Mouse (Mus musculus) forebrain, embryonic 13.5 days (tissue): ENCODE measurements around the gene Tmem44. TPM values are rescaled to one million over a fixed set of nuclear protein-coding genes. Genes with fewer than 3 reads are reported as not detected.

ENCODE experiments used
- ATAC-seq: fragments of 200-750 bp; cut with Nextera tagmentation; 2 replicates; pipeline ENCODE4 v1.8.0; 2017
- H3K27ac ChIP-seq: fragments of 300-500 bp; sonication (generic); 2 replicates; pipeline ENCODE4 v1.5.1; 2015; ENCODE audit warnings: inconsistent platforms, mild to moderate bottlenecking, moderate library complexity
- H3K27me3 ChIP-seq: fragments of 300-500 bp; sonication (generic); 2 replicates; pipeline ENCODE4 v1.6.1; 2015; ENCODE audit warnings: mild to moderate bottlenecking, inconsistent platforms
- H3K36me3 ChIP-seq: fragments of 300-500 bp; sonication (generic); 2 replicates; pipeline ENCODE4 v1.6.1; 2015; ENCODE audit warnings: mild to moderate bottlenecking, inconsistent platforms; ENCODE audit not compliant: poor library complexity, severe bottlenecking
- H3K4me1 ChIP-seq: fragments of 300-500 bp; sonication (generic); 2 replicates; pipeline ENCODE4 v1.6.1; 2015; ENCODE audit warnings: inconsistent platforms
- H3K4me2 ChIP-seq: fragments of 300-500 bp; sonication (generic); 2 replicates; pipeline ENCODE4 v1.6.1; 2015; ENCODE audit warnings: inconsistent platforms, mild to moderate bottlenecking, moderate library complexity
- H3K4me3 ChIP-seq: fragments of 300-500 bp; sonication (generic); 2 replicates; pipeline ENCODE4 v1.5.1; 2015; ENCODE audit warnings: mild to moderate bottlenecking, inconsistent platforms
- H3K9ac ChIP-seq: fragments of 300-500 bp; sonication (generic); 2 replicates; pipeline ENCODE4 v1.6.1; 2015; ENCODE audit warnings: mild to moderate bottlenecking, inconsistent platforms
- H3K9me3 ChIP-seq: fragments of 300-500 bp; sonication (generic); replicated peaks from 2 replicates; pipeline ENCODE4 v1.6.1; 2016; ENCODE audit warnings: inconsistent platforms
- WGBS: fragments of 180-500 bp; shearing (Covaris S2); methylation state at CpG from one replicate; pipeline ENCODE4 v1.1.7; 2015; 5-methylcytosine and 5-hydroxymethylcytosine counted together
- polyA plus RNA-seq: library from polyadenylated mRNA; unstranded; fragments of >200 nt; fragmentation: Nextera tagmentation; extraction: Ambion mirVana; gene quantifications from 2 replicates; pipeline ENCODE4 v1.2.1, GENCODE M21; 2015

The Tmem44 gene
- polyA plus RNA-seq, 1 experiment from 2014 or later: 56.2 TPM

DNA sequence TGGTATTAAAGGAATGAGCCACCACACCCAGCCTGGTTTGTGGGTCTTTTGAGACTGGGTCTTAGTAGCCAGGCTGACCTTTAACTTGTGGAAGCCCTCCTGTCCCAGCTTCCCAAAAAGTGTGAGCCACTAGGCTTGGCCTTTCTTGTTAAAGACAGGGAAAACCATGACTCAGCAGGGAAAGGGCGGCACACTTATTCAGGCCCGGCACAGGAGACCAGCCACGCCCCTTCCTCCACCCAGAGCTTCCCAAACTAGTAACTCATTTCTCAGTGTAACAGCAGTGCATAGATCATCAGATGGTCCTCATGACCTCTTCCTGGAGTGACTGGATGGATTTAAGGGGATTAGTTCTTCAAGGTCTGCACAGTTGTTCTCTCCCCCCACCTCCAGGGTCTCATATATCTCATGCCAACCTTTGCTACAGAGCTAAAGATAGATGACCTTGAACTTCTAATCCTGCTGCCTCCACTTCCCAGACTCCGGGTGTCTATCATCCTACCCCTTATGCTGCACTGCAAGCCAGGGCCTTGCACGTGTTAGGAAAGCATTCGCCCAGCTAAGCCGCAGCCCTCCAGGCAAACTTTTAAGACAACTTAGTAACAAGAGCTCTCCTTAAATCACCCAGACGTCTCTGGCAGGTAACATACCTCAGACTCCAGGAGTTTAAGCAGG, 38.1 kb downstream of the Tmem44 start:
- Histone ChIP-seq H3K9ac (no peak overlapping the region), H3K9me3 (no peaks in the 10 kb centered on the region), H3K36me3 (peaks cover 41% of the 10 kb centered on the region), H3K27ac (no peak overlapping the region), H3K27me3 (no peaks in the 10 kb centered on the region), H3K4me2 (no peak overlapping the region; the same call in 1 of the 2 replicates), H3K4me1 (peaks cover 18% of the 10 kb centered on the region), H3K4me3 (no peak overlapping the region)
- ATAC-seq: no peak
- WGBS: 61% methylated on average over 8 of the region's 8 CpGs

DNA sequence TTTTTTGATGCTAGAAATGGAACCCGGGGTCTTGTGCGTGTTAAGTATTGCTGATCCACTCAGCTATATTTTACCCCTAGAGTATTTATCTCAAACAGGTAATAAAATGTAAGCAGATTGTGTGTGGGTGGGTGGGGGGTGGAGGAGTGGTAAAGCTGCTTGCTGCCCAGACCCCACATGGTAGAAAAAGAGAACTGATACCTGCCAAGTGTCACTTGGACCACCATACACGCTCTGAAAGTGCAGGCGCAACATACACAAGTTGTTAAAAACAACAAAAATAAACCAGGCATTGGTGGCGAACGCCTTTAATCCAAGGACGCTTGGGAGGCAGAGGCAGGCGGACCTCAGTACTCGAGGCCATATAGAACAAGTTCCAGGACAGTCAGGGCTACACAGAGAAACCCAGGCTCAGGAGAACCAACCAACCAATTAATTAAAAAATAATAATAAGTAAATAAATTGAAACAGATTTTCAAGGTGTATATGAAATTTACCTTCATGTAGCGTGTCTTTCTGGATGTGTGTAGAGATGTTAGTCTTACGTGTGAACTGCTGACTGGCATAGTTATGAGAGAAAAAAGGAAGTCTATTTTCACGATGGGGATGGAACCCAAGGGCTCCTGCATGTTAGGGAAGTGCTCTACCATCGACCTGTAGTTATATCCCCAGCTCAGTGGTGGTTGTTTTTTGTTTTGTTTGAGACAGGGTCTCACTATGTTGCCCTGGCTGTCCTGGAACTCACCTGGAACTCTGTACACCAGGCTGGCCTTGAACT, 38.9 kb downstream of the Tmem44 start:
- Histone ChIP-seq H3K27me3 (no peaks in the 10 kb centered on the region), H3K4me1 (peaks cover 18% of the 10 kb centered on the region), H3K9me3 (no peaks in the 10 kb centered on the region), H3K36me3 (peaks cover 34% of the 10 kb centered on the region), H3K9ac (peak overlapping the region; percentile 89), H3K4me2 (peak overlapping the region; percentile 64), H3K27ac (0 out of 2 replicates have a peak overlapping the region, but pooled peaks have one; percentile 91), H3K4me3 (peak overlapping the region; percentile 69)
- ATAC-seq: no peak
- 82% methylated on average over 13 of the region's 13 CpGs for WGBS

DNA sequence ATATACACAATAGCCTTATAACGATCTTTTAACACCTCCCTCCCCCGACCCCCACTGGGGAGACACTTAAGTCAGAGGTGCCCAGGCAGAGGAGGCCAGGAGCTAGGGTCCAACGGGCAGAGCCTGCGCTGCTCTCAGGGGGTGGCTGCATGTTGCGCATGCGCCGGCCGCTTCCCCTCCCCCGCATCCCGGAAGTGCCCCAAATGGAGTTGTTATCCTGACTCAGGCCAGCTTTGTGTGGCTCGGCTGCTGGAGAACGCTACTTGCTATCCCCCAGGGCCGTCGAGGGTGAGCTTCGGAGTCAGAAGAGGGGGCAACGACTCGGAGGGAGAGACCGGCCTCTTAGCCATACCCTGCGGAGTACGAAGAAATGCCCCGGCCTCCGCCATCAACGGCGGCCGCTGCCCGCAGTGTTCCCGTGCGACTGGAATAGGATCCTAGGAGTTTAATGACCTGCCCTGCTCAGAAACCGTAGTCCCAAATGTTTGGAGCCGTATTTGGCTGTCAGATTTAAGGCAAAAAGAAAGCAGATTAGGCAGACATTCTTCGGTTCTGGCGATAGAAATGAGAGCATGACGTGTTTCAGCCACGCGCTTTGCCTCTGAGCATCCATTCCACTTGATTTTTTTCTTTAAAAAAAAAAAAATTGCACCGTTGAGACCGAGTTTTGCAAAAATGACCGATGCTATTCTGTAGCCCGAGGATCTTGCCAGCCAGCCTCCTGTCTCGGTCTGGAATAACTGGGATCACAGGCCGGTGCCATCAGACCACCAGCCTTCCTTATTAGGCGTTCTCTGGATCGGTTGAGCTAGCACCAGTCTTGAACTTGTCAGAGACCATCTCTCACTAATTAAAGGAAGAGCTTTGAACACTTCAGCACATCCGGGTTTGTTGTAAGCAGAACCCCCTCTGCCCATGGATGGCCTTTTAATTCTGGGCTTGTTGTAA, 39.9 kb downstream of the Tmem44 start:
- Histone ChIP-seq H3K4me1 (peaks cover 18% of the 10 kb centered on the region), H3K27me3 (no peaks in the 10 kb centered on the region), H3K27ac (peak overlapping the region; percentile 91), H3K36me3 (peaks cover 28% of the 10 kb centered on the region), H3K4me2 (peak overlapping the region; percentile 64), H3K9ac (peak overlapping the region; percentile 89), H3K4me3 (peak overlapping the region; percentile 69), H3K9me3 (no peaks in the 10 kb centered on the region)
- WGBS: 3% methylated on average over 44 of the region's 44 CpGs
- peak; percentile 96 for ATAC-seq

- peak overlapping the region; percentile 89 for H3K9ac ChIP-seq
- no peaks in the 10 kb centered on the region for H3K9me3 ChIP-seq
- H3K27me3 ChIP-seq: no peaks in the 10 kb centered on the region
- H3K27ac ChIP-seq: peak overlapping the region; percentile 91
- H3K4me3 ChIP-seq: peak overlapping the region; percentile 69
- ATAC-seq: no peak; the same call in 1 of the 2 replicates
- H3K4me1 ChIP-seq: peaks cover 18% of the 10 kb centered on the region
- H3K4me2 ChIP-seq: peak overlapping the region; percentile 64
- 45% methylated on average over 9 of the region's 9 CpGs for WGBS
- peaks cover 21% of the 10 kb centered on the region for H3K36me3 ChIP-seq
Observed at GRCm38 (mm10) chr16:30510091-30510490, 40.6 kb downstream of the Tmem44 start.

- H3K9me3 ChIP-seq: no peaks in the 10 kb centered on the region
- no peaks in the 10 kb centered on the region for H3K27me3 ChIP-seq
- no peak for ATAC-seq
- peaks cover 18% of the 10 kb centered on the region for H3K4me1 ChIP-seq
- 90% methylated on average over 12 of the region's 12 CpGs for WGBS
- no peak overlapping the region for H3K4me3 ChIP-seq
- no peak overlapping the region for H3K27ac ChIP-seq
- peaks cover 17% of the 10 kb centered on the region; the same call in 1 of the 2 replicates for H3K36me3 ChIP-seq
- H3K9ac ChIP-seq: no peak overlapping the region
- no peak overlapping the region for H3K4me2 ChIP-seq
Observed at GRCm38 (mm10) chr16:30509340-30509739, 41.3 kb downstream of the Tmem44 start.

- Histone ChIP-seq H3K4me3 (no peak overlapping the region), H3K9me3 (no peaks in the 10 kb centered on the region), H3K4me1 (peaks cover 18% of the 10 kb centered on the region), H3K27me3 (no peaks in the 10 kb centered on the region), H3K4me2 (no peak overlapping the region), H3K9ac (no peak overlapping the region), H3K27ac (no peak overlapping the region), H3K36me3 (peaks cover 11% of the 10 kb centered on the region; the same call in 1 of the 2 replicates)
- no peak for ATAC-seq
- WGBS: 91% methylated on average over 9 of the region's 9 CpGs
Observed at GRCm38 (mm10) chr16:30508738-30509137, 41.9 kb downstream of the Tmem44 start.

GRCm38 (mm10) chr16:30507120-30507519, 43.5 kb downstream of the Tmem44 start:
- Histone ChIP-seq H3K9me3 (no peaks in the 10 kb centered on the region), H3K9ac (no peak overlapping the region), H3K27ac (no peak overlapping the region), H3K4me2 (no peak overlapping the region), H3K36me3 (no peaks in the 10 kb centered on the region), H3K4me1 (peaks cover 14% of the 10 kb centered on the region), H3K27me3 (peaks cover 3% of the 10 kb centered on the region; the same call in 1 of the 2 replicates), H3K4me3 (no peak overlapping the region)
- ATAC-seq: no peak
- WGBS: 75% methylated on average over 10 of the region's 10 CpGs

DNA sequence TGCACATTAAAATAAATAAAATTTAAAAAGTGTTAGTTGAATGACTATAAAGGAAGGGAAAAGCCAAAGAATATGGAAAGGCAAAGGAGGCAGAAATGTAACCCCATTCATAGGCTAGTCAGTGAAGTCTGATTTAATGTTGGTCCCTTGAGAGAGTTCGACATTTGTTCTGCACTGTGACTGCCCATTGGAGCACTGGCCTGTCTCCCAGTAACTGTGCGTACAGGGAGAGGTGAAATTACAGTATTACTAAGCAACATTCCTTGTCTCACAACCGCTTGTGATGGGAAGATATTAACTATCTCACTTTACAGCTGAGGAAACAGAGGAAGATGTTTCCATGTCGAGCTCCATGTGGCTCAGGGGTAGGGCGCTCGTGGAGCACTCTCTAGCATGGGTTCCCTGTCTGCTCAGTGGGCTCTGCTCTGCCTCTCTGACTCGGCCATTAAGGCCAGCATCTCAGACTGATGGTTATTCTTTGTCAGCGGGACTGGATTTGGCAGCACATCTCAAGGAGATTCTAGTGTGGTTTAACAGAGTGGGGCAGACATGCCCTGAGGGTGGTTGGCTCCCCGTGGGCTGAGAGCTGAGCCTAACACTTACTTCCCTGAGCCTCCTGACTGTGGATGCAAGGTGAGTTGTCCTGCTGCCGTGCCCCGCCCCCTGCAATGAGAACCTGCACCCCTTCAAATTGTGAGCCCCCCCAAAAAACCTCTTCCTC, 45.2 kb downstream of the Tmem44 start:
- H3K4me1 ChIP-seq: 0 out of 2 replicates have a peak, but pooled peaks cover 3% of the 10 kb centered on the region
- ATAC-seq: no peak
- no peak overlapping the region for H3K4me2 ChIP-seq
- WGBS: 75% methylated on average over 11 of the region's 11 CpGs
- no peak overlapping the region for H3K4me3 ChIP-seq
- no peaks in the 10 kb centered on the region for H3K9me3 ChIP-seq
- H3K9ac ChIP-seq: no peak overlapping the region
- no peak overlapping the region for H3K27ac ChIP-seq
- H3K27me3 ChIP-seq: peaks cover 3% of the 10 kb centered on the region; the same call in 1 of the 2 replicates
- H3K36me3 ChIP-seq: no peaks in the 10 kb centered on the region

DNA sequence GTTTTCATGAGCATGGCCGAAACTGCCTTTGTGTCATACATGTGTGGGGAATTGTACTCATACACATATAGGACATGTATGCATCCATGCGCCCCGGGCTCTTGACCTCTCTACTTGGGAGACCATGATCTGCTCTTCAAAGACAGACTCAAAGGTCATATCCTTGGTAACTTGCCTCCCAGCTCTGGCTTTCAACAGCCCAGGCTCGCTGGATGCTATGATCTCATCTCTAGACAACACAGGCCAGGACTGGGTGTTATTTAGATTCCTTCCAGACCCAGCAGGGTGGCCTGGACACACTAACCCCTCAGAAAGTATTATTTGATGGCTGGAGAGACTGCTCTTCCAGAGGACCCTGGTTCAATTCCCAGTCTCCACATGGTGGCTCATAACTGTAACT, 45.8 kb downstream of the Tmem44 start:
- Histone ChIP-seq H3K36me3 (no peaks in the 10 kb centered on the region), H3K9ac (no peak overlapping the region), H3K27me3 (peaks cover 3% of the 10 kb centered on the region; the same call in 1 of the 2 replicates), H3K4me3 (no peak overlapping the region), H3K4me1 (no peaks in the 10 kb centered on the region), H3K9me3 (no peaks in the 10 kb centered on the region), H3K4me2 (no peak overlapping the region), H3K27ac (no peak overlapping the region)
- no peak for ATAC-seq
- WGBS: 74% methylated on average over 4 of the region's 4 CpGs

DNA sequence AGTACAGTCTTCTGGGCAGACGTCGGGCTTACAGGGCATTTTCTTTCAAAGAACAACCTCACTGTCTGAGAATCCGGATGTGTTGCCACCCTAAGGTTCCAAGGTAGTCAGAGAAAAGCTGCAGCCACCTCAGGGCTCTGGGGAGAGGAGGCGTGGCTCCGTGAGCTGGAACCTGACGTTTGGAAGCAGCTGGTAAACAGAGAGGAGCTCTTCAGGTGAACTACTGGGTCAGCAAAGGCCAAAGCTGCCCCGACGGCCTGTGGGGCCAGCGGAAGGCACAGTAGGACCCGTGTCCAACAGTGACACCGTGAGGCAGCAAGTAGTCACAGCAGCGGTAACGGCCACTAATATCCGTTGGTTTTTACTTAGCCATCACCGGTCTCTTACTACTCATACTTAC, 46.7 kb downstream of the Tmem44 start:
- Histone ChIP-seq H3K4me1 (peaks cover 5% of the 10 kb centered on the region; the same call in 1 of the 2 replicates), H3K4me3 (no peak overlapping the region), H3K27me3 (peaks cover 3% of the 10 kb centered on the region; the same call in 1 of the 2 replicates), H3K36me3 (no peaks in the 10 kb centered on the region), H3K9ac (no peak overlapping the region), H3K27ac (no peak overlapping the region), H3K4me2 (no peak overlapping the region), H3K9me3 (no peaks in the 10 kb centered on the region)
- WGBS: 15% methylated on average over 15 of the region's 15 CpGs
- peak; percentile 39; the same call in 1 of the 2 replicates for ATAC-seq
